Mouse (Mus musculus) intestine, embryonic 16.5 days (tissue): ENCODE data around the gene Trim80. TPM values are rescaled to one million over a fixed set of nuclear protein-coding genes. Genes with fewer than 3 reads are reported as not detected.
"Not testable (repeated sequence)": the region's sequence is repeated elsewhere in the genome, so short reads cannot be mapped to it uniquely, and the experiment has no call there.

Experiments
- ATAC-seq: fragments of 200-750 bp; cut with Nextera tagmentation; 2 replicates; pipeline ENCODE4 v1.8.0; 2017; ENCODE audit warnings: moderate TSS enrichment, moderate library complexity
- H3K27ac ChIP-seq: fragments of 300-500 bp; sonication (generic); 2 replicates; pipeline ENCODE4 v1.5.1; 2014; ENCODE audit warnings: mild to moderate bottlenecking, low read length
- H3K27me3 ChIP-seq: fragments of 300-500 bp; sonication (generic); replicated peaks from 2 replicates; pipeline ENCODE4 v1.6.1; 2014; ENCODE audit warnings: low read length, control low read depth, mixed read lengths; ENCODE audit not compliant: control insufficient read depth, insufficient read depth
- H3K36me3 ChIP-seq: fragments of 300-500 bp; sonication (generic); 2 replicates; pipeline ENCODE4 v1.6.1; 2014; ENCODE audit warnings: low read length, control low read depth; ENCODE audit not compliant: control insufficient read depth, insufficient read depth
- H3K4me1 ChIP-seq: fragments of 300-500 bp; sonication (generic); 2 replicates; pipeline ENCODE4 v1.6.1; 2014; ENCODE audit warnings: low read length, control low read depth, mixed read lengths; ENCODE audit not compliant: control insufficient read depth, insufficient read depth
- H3K4me2 ChIP-seq: fragments of 300-500 bp; sonication (generic); 2 replicates; pipeline ENCODE4 v1.6.1; 2014; ENCODE audit warnings: low read depth, low read length, control low read depth
- H3K4me3 ChIP-seq: fragments of 300-500 bp; sonication (generic); 2 replicates; pipeline ENCODE4 v1.5.1; 2014; ENCODE audit warnings: mild to moderate bottlenecking, low read length
- H3K9ac ChIP-seq: fragments of 300-500 bp; sonication (generic); 2 replicates; pipeline ENCODE4 v1.6.1; 2014; ENCODE audit warnings: low read depth, low read length
- H3K9me3 ChIP-seq: fragments of 300-500 bp; sonication (generic); 2 replicates; pipeline ENCODE4 v1.6.1; 2016; ENCODE audit warnings: low read length, control low read depth; ENCODE audit not compliant: control insufficient read depth
- WGBS: fragments of 180-500 bp; shearing (Covaris S2); extraction: QIAGEN DNeasy Blood & Tissue Kit; methylation state at CpG from one replicate; pipeline ENCODE4 v1.1.7; 2014; 5-methylcytosine and 5-hydroxymethylcytosine counted together
- polyA plus RNA-seq: library from polyadenylated mRNA; unstranded; fragments of >200 nt; fragmentation: Nextera tagmentation; extraction: Ambion mirVana; gene quantifications from 2 replicates; pipeline ENCODE4 v1.2.1, GENCODE M21; 2015

Trim80 gene
- polyA plus RNA-seq, 1 experiment from 2014 or later, result 1.4 TPM

GRCm38 (mm10) chr11:115464851-115465250, 24.5 kb downstream of the Trim80 start:
- Histone ChIP-seq H3K4me2 (no peak overlapping the region), H3K9me3 (no peaks in the 10 kb centered on the region), H3K4me3 (no peak overlapping the region), H3K27me3 (no peaks in the 10 kb centered on the region), H3K9ac (no peak overlapping the region), H3K27ac (no peak overlapping the region), H3K4me1 (peaks cover 20% of the 10 kb centered on the region), H3K36me3 (no peaks in the 10 kb centered on the region)
- WGBS, result 86% methylated on average over 8 of the region's 8 CpGs
- ATAC-seq, result no peak

GRCm38 (mm10) chr11:115467217-115467618, 26.9 kb downstream of the Trim80 start:
- H3K9ac ChIP-seq, result no peak overlapping the region
- no peak overlapping the region for H3K27ac ChIP-seq
- no peaks in the 10 kb centered on the region; the same call in 1 of the 2 replicates for H3K36me3 ChIP-seq
- H3K27me3 ChIP-seq, result no peaks in the 10 kb centered on the region
- H3K9me3 ChIP-seq, result no peaks in the 10 kb centered on the region; the same call in 1 of the 2 replicates
- H3K4me3 ChIP-seq, result no peak overlapping the region
- no peak for ATAC-seq
- peaks cover 20% of the 10 kb centered on the region for H3K4me1 ChIP-seq
- 45% methylated on average over 4 of the region's 4 CpGs for WGBS
- H3K4me2 ChIP-seq, result no peak overlapping the region

GRCm38 (mm10) chr11:115472183-115472582, 31.8 kb downstream of the Trim80 start:
- 86% methylated on average over 7 of the region's 7 CpGs for WGBS
- no peak for ATAC-seq
- H3K27ac ChIP-seq, result no peak overlapping the region

GRCm38 (mm10) chr11:115473626-115474275, 33.4 kb downstream of the Trim80 start:
- 14% methylated on average over 15 of the region's 15 CpGs for WGBS
- H3K4me3 ChIP-seq, result no peak overlapping the region
- peak overlapping the region; percentile 23; the same call in 1 of the 2 replicates for H3K4me2 ChIP-seq
- peaks cover 24% of the 10 kb centered on the region for H3K4me1 ChIP-seq
- ATAC-seq, result peak; percentile 63
- H3K36me3 ChIP-seq, result no peaks in the 10 kb centered on the region; the same call in 1 of the 2 replicates
- no peaks in the 10 kb centered on the region; the same call in 1 of the 2 replicates for H3K9me3 ChIP-seq
- peak overlapping the region; percentile 57; the same call in 1 of the 2 replicates for H3K27ac ChIP-seq
- no peak overlapping the region for H3K9ac ChIP-seq
- H3K27me3 ChIP-seq, result no peaks in the 10 kb centered on the region

More at GRCm38 (mm10) chr11:115472183-115472582, 31.8 kb downstream of the Trim80 start:
- Histone ChIP-seq H3K4me1 (peaks cover 23% of the 10 kb centered on the region), H3K27me3 (no peaks in the 10 kb centered on the region), H3K9me3 (no peaks in the 10 kb centered on the region; the same call in 1 of the 2 replicates), H3K9ac (no peak overlapping the region), H3K4me3 (no peak overlapping the region), H3K36me3 (no peaks in the 10 kb centered on the region; the same call in 1 of the 2 replicates), H3K4me2 (no peak overlapping the region)

GRCm38 (mm10) chr11:115475025-115475757, 34.8 kb downstream of the Trim80 start, which contains the start of gene Armc7:
Armc7 (plus strand) TSS chr11:115475667.
- Histone ChIP-seq H3K27ac (peak within 1 kb of the TSS; percentile 65), H3K4me2 (peak within 1 kb of the TSS; percentile 76), H3K9ac (peak within 1 kb of the TSS; percentile 77), H3K36me3 (no peaks in the 10 kb centered on the region), H3K27me3 (no peaks in the 10 kb centered on the region), H3K4me1 (peaks cover 24% of the 10 kb centered on the region), H3K9me3 (no peaks in the 10 kb centered on the region; the same call in 1 of the 2 replicates), H3K4me3 (peak within 1 kb of the TSS; percentile 69)
- peak; percentile 97 for ATAC-seq
- under 1% methylated on average over 26 of the region's 26 CpGs for WGBS

- WGBS, result 3% methylated on average over 28 of the region's 28 CpGs
- Histone ChIP-seq H3K27me3 (no peaks in the 10 kb centered on the region), H3K4me2 (peak overlapping the region; percentile 76), H3K9ac (peak overlapping the region; percentile 77), H3K4me1 (peaks cover 24% of the 10 kb centered on the region), H3K36me3 (no peaks in the 10 kb centered on the region), H3K27ac (no peak overlapping the region), H3K4me3 (peak overlapping the region; percentile 69), H3K9me3 (no peaks in the 10 kb centered on the region)
- peak; percentile 36 for ATAC-seq
These were observed 35.5 kb downstream of the Trim80 start for GRCm38 (mm10) chr11:115475758-115476237.

- Histone ChIP-seq H3K4me2 (peak overlapping the region; percentile 76), H3K9ac (peak overlapping the region; percentile 7; the same call in 1 of the 2 replicates), H3K4me1 (peaks cover 24% of the 10 kb centered on the region)
- H3K4me3 ChIP-seq, H3K9me3 ChIP-seq, H3K36me3 ChIP-seq, H3K27me3 ChIP-seq, H3K27ac ChIP-seq, ATAC-seq: not testable (repeated sequence)
- WGBS, result 75% methylated on average over 4 of the region's 4 CpGs
These were observed 36.3 kb downstream of the Trim80 start for GRCm38 (mm10) chr11:115476630-115477029.

GRCm38 (mm10) chr11:115477388-115477787, 37.0 kb downstream of the Trim80 start:
- 0 out of 2 replicates have a peak overlapping the region, but pooled peaks have one; percentile 7 for H3K9ac ChIP-seq
- not testable (repeated sequence) for H3K9me3 ChIP-seq, H3K4me3 ChIP-seq, H3K36me3 ChIP-seq, H3K27ac ChIP-seq, H3K27me3 ChIP-seq, ATAC-seq, H3K4me2 ChIP-seq
- WGBS, result 80% methylated on average over 7 of the region's 7 CpGs
- H3K4me1 ChIP-seq, result peaks cover 24% of the 10 kb centered on the region

GRCm38 (mm10) chr11:115478296-115478938, 38.1 kb downstream of the Trim80 start:
- no peak overlapping the region for H3K4me3 ChIP-seq
- WGBS, result 84% methylated on average over 9 of the region's 9 CpGs
- H3K27me3 ChIP-seq, result no peaks in the 10 kb centered on the region
- no peak overlapping the region for H3K9ac ChIP-seq
- no peak overlapping the region for H3K4me2 ChIP-seq
- no peak for ATAC-seq
- peaks cover 24% of the 10 kb centered on the region for H3K4me1 ChIP-seq
- no peaks in the 10 kb centered on the region for H3K9me3 ChIP-seq
- H3K36me3 ChIP-seq, result no peaks in the 10 kb centered on the region
- H3K27ac ChIP-seq, result no peak overlapping the region
